Mouse (Mus musculus) mouse embryonic stem cell (cell line): ENCODE results near the gene Zfp346.

Experiments
- in situ Hi-C, 2 experiments: fragments of 300-500 bp; cut with MboI; formaldehyde crosslinking; loops; 1 replicate in 1 of 2; 3 replicates in 1 of 2; pipeline ENCODE4 v1.14.3; 2019 to 2020; ENCODE audit warnings: low sequenced_read_pairs in 2 of 2, low pct_unique_long_range_greater_than_20kb in 1 of 2, mixed read lengths in 1 of 2; ENCODE audit not compliant: unreplicated experiment in 1 of 2

Gene Zfp346

GRCm38 (mm10) chr13:55179591-55179990 lies 74.5 kb downstream of the Zfp346 start:
- in situ Hi-C loops = loop anchor here in 1 of 2 experiments (10.0 kb wide), 1 partner anchor 385 kb away; no protein-coding TSS in a partner anchor

- in situ Hi-C loops = no loop called here
These were observed 76.7 kb downstream of the Zfp346 start for GRCm38 (mm10) chr13:55181786-55182172.

- in situ Hi-C loops = no loop called here
These were observed 77.2 kb downstream of the Zfp346 start for GRCm38 (mm10) chr13:55182173-55182894.

GRCm38 (mm10) chr13:55183382-55183781 lies 78.3 kb downstream of the Zfp346 start:
- in situ Hi-C loops = no loop called here
